Mouse (Mus musculus) lung, embryonic 16.5 days (tissue): ENCODE measurements around the gene Ispd. TPM values are rescaled to one million over a fixed set of nuclear protein-coding genes. Genes with fewer than 3 reads are reported as not detected.

Experiments used
- ATAC-seq: fragments of 200-750 bp; cut with Nextera tagmentation; 2 replicates; pipeline ENCODE4 v1.8.0; 2017; ENCODE audit warnings: low read depth, mild to moderate bottlenecking, moderate library complexity
- H3K27ac ChIP-seq: fragments of 300-500 bp; sonication (generic); 2 replicates; pipeline ENCODE4 v1.5.1; 2014; ENCODE audit warnings: mild to moderate bottlenecking, control low read depth, low read length
- H3K27me3 ChIP-seq: fragments of 300-500 bp; sonication (generic); 2 replicates; pipeline ENCODE4 v1.6.1; 2014; ENCODE audit warnings: low read depth, low read length, mixed read lengths; ENCODE audit not compliant: control insufficient read depth, insufficient read depth
- H3K36me3 ChIP-seq: fragments of 300-500 bp; sonication (generic); 2 replicates; pipeline ENCODE4 v1.6.1; 2014; ENCODE audit warnings: low read length; ENCODE audit not compliant: control insufficient read depth, insufficient read depth
- H3K4me1 ChIP-seq: fragments of 300-500 bp; sonication (generic); replicated peaks from 2 replicates; pipeline ENCODE4 v1.6.1; 2014; ENCODE audit warnings: low read length, mixed read lengths; ENCODE audit not compliant: control insufficient read depth, insufficient read depth
- H3K4me2 ChIP-seq: fragments of 300-500 bp; sonication (generic); 2 replicates; pipeline ENCODE4 v1.6.1; 2014; ENCODE audit warnings: low read depth, low read length, control low read depth
- H3K4me3 ChIP-seq: fragments of 300-500 bp; sonication (generic); 2 replicates; pipeline ENCODE4 v1.5.1; 2014; ENCODE audit warnings: mild to moderate bottlenecking, low read length, control low read depth
- H3K9ac ChIP-seq: fragments of 300-500 bp; sonication (generic); 2 replicates; pipeline ENCODE4 v1.6.1; 2014; ENCODE audit warnings: low read length, control low read depth
- H3K9me3 ChIP-seq: fragments of 300-500 bp; sonication (generic); 2 replicates; pipeline ENCODE4 v1.6.1; 2016; ENCODE audit warnings: low read length; ENCODE audit not compliant: control insufficient read depth
- WGBS: fragments of 180-500 bp; shearing (Covaris S2); extraction: QIAGEN DNeasy Blood & Tissue Kit; methylation state at CpG from one replicate; pipeline ENCODE4 v1.1.7; 2014; 5-methylcytosine and 5-hydroxymethylcytosine counted together
- polyA plus RNA-seq: library from polyadenylated mRNA; unstranded; fragments of >200 nt; fragmentation: Nextera tagmentation; extraction: Ambion mirVana; gene quantifications from 2 replicates; pipeline ENCODE4 v1.2.1, GENCODE M21; 2015

Gene Ispd
- polyA plus RNA-seq, 1 experiment from 2014 or later, result 12.4 TPM

DNA sequence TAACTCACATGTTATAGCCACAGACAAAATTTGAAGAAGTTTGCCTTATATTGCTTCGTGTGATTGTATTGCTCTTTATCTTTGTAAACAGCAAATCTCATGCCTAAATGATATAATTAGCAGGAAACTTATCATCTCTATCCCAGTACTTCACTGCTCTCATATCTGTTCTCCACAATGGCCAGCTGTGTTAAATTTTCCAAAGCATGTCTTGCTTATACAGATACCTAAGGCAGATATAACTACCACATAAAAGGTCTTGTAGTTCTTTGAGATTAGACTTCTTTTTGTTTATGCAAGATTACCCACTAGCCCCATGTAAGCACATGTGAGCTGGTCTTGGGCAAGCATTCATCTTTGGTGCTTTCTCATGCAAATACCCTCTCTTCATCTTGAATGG is 327.6 kb downstream of the Ispd start:
- Histone ChIP-seq H3K27ac (no peak overlapping the region), H3K9me3 (no peaks in the 10 kb centered on the region), H3K4me3 (no peak overlapping the region), H3K9ac (no peak overlapping the region), H3K4me2 (no peak overlapping the region), H3K27me3 (no peaks in the 10 kb centered on the region), H3K4me1 (no peaks in the 10 kb centered on the region), H3K36me3 (no peaks in the 10 kb centered on the region)
- ATAC-seq, result no peak
- 42% methylated on average over 1 of the region's 1 CpGs for WGBS

DNA sequence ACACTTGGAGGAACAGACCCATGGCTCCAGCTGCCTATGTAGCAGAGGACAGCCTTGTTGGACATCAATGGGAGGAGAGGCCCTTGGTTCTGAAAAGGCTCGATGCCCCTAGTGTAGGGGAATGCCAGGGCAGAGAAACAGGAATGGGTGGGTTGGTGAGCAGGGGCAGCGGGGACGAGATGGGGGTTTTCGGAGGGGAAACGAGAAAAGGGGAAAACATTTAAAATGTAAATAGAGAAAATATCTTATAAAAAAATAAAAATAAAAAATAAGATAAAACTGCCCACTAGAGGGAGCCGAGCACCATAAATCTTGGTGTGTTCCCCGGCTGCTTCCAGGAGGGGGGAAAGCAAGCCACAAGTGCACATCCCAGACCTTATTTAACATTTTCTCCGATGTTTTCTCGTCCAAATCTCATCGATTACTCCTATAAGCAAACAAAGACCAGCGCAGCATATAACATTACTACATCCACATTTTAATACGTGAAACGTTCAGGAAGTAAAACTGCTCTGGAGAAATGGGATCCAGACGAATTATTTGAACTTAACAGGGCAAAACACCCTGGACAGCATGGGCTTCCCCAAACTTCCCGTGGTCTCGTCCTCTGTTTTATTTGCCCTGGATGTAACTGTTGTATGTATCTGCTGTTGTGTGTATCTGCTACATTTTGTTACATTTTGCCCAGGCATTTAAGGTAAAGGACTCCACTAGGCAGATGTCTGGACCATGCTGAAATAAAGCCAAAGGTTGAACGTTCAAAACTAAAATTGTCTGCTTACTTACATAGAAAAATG is 332.8 kb downstream of the Ispd start:
- peak overlapping the region; percentile 35 for H3K4me3 ChIP-seq
- H3K36me3 ChIP-seq, result no peaks in the 10 kb centered on the region
- peak overlapping the region; percentile 52 for H3K9ac ChIP-seq
- H3K27ac ChIP-seq, result no peak overlapping the region; the same call in 1 of the 2 replicates
- peaks cover 18% of the 10 kb centered on the region for H3K4me1 ChIP-seq
- H3K4me2 ChIP-seq, result peak overlapping the region; percentile 53
- 13% methylated on average over 17 of the region's 17 CpGs for WGBS
- ATAC-seq, result peak; percentile 58
- H3K9me3 ChIP-seq, result no peaks in the 10 kb centered on the region
- H3K27me3 ChIP-seq, result no peaks in the 10 kb centered on the region

DNA sequence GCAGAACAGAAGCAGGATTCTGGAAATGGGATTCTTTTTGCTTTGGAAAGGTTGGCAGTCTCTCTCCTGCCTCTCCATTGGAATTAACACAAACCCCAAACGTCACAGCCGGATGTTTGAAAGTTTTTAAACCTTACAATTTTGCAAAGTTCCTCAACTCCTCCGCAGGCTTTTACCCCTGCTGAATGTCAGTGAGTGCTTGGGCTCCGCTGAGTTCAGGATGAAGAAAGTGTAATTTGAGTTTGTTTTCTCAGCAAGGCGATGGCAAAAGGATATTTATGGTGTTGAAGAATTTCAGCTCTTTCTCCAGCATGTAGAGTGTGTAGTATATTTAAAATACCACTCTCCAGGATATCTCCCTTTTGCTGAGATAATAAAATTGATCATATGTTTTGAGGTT is 336.3 kb downstream of the Ispd start:
- Histone ChIP-seq H3K4me1 (peaks cover 25% of the 10 kb centered on the region), H3K9ac (no peak overlapping the region), H3K4me3 (no peak overlapping the region), H3K27ac (peak overlapping the region; percentile 63), H3K4me2 (no peak overlapping the region), H3K9me3 (no peaks in the 10 kb centered on the region), H3K27me3 (no peaks in the 10 kb centered on the region), H3K36me3 (no peaks in the 10 kb centered on the region)
- ATAC-seq, result peak; percentile 18; the same call in 1 of the 2 replicates
- WGBS, result 35% methylated on average over 5 of the region's 5 CpGs

- 52% methylated on average over 2 of the region's 2 CpGs for WGBS
- Histone ChIP-seq H3K4me3 (no peak overlapping the region), H3K4me2 (no peak overlapping the region)
These were observed 337.2 kb downstream of the Ispd start for GRCm38 (mm10) chr12:36718417-36718816.

DNA sequence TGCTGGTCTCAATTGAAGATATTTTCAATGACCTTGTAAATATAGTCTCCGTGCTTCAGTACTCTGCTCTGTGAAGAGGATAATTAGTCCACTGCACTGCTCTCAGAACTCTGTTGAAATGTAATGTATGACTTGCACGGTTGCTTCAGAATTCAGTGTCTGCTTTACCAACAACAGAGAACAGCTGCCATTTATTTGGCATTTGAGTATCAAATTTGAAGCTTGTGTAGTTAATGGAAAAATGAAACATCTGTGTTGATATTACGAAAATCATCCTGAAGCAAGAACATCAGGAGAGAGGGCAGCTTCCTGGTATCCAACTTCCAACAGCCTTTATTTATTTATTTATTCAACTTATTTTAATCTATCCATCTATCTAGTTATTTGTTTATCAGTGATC is 337.8 kb downstream of the Ispd start:
- ATAC-seq, result peak; percentile 76
- Histone ChIP-seq H3K27me3 (no peaks in the 10 kb centered on the region), H3K27ac (no peak overlapping the region), H3K4me3 (no peak overlapping the region), H3K36me3 (no peaks in the 10 kb centered on the region), H3K9me3 (no peaks in the 10 kb centered on the region), H3K9ac (no peak overlapping the region), H3K4me2 (no peak overlapping the region), H3K4me1 (peaks cover 27% of the 10 kb centered on the region)
- 45% methylated on average over 3 of the region's 3 CpGs for WGBS

More at GRCm38 (mm10) chr12:36718417-36718816, 337.2 kb downstream of the Ispd start:
- Histone ChIP-seq H3K4me1 (peaks cover 27% of the 10 kb centered on the region), H3K9ac (no peak overlapping the region), H3K27me3 (no peaks in the 10 kb centered on the region), H3K9me3 (no peaks in the 10 kb centered on the region), H3K36me3 (no peaks in the 10 kb centered on the region), H3K27ac (peak overlapping the region; percentile 21)
- no peak for ATAC-seq

DNA sequence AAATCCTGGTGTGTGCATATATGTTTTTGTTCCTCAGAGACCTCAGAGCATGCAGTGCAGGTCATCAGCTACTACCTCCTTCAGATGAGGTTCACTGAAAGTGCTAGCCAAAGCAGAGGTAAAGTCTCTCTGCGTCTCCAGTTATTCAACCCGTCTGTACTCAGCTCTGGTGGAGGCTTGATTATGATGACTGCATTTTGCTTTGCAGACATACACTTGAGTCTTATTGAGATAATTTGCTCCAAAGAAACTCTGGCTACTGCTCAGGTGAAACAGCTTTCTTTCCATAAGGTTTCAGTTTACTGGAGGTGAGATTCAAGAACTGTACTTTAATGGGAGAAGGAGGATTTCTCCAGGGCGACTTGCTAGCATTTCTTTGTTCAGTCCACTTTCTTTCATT is 339.5 kb downstream of the Ispd start:
- 74% methylated on average over 3 of the region's 3 CpGs for WGBS
- Histone ChIP-seq H3K36me3 (no peaks in the 10 kb centered on the region), H3K4me2 (no peak overlapping the region), H3K27ac (peak overlapping the region; percentile 54), H3K9ac (no peak overlapping the region), H3K4me3 (no peak overlapping the region), H3K4me1 (peaks cover 24% of the 10 kb centered on the region), H3K9me3 (no peaks in the 10 kb centered on the region), H3K27me3 (no peaks in the 10 kb centered on the region)
- ATAC-seq, result no peak

- Histone ChIP-seq H3K36me3 (no peaks in the 10 kb centered on the region), H3K4me1 (peaks cover 22% of the 10 kb centered on the region), H3K4me3 (no peak overlapping the region), H3K4me2 (no peak overlapping the region), H3K9me3 (no peaks in the 10 kb centered on the region), H3K27me3 (no peaks in the 10 kb centered on the region), H3K9ac (no peak overlapping the region), H3K27ac (peak overlapping the region; percentile 54)
- 43% methylated on average over 6 of the region's 6 CpGs for WGBS
- peak; percentile 47 for ATAC-seq
These were observed 340.0 kb downstream of the Ispd start for GRCm38 (mm10) chr12:36721223-36721622.

- ATAC-seq, result 0 out of 2 replicates have a peak, but pooled peaks have one; percentile 8
- Histone ChIP-seq H3K9me3 (no peaks in the 10 kb centered on the region), H3K9ac (no peak overlapping the region), H3K36me3 (no peaks in the 10 kb centered on the region), H3K4me3 (no peak overlapping the region), H3K27ac (peak overlapping the region; percentile 2; the same call in 1 of the 2 replicates), H3K27me3 (no peaks in the 10 kb centered on the region), H3K4me2 (no peak overlapping the region), H3K4me1 (peaks cover 17% of the 10 kb centered on the region)
- WGBS, result 35% methylated on average over 6 of the region's 6 CpGs
These were observed 341.5 kb downstream of the Ispd start for GRCm38 (mm10) chr12:36722754-36723153.

DNA sequence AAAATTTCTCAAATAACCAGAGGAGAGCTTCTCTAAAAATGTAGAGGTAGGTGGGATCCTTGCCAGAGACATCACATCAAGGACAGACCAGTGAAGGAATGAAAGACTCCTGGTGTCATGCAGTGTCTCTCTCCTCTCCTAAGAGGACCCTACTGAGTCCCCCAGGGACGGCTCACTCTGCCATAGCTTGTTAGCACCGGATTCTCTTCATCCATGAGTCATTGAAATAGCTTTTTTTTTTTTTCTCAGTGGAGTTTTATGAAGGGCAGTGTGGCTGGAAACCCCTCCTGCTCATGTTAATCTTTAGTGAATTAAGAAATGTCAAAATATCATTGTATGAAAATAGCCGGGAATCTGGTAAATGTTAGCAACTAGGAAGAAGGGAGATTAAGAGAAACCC is 342.1 kb downstream of the Ispd start:
- H3K9me3 ChIP-seq, result no peaks in the 10 kb centered on the region
- H3K36me3 ChIP-seq, result no peaks in the 10 kb centered on the region
- H3K4me1 ChIP-seq, result peaks cover 12% of the 10 kb centered on the region
- no peak overlapping the region for H3K4me3 ChIP-seq
- no peaks in the 10 kb centered on the region for H3K27me3 ChIP-seq
- H3K27ac ChIP-seq, result peak overlapping the region; percentile 76
- H3K9ac ChIP-seq, result no peak overlapping the region
- WGBS, result 35% methylated on average over 3 of the region's 3 CpGs
- H3K4me2 ChIP-seq, result no peak overlapping the region
- no peak for ATAC-seq
